Mouse (Mus musculus): Measurements from ENCODE around the gene Dchs2. TPM values are rescaled to one million over a fixed set of nuclear protein-coding genes. Genes with fewer than 3 reads are reported as not detected.
"Not testable (repeated sequence)": the region's sequence is repeated elsewhere in the genome, so short reads cannot be mapped to it uniquely, and the experiment has no call there.

The Dchs2 gene
- 1 to 10 TPM; 3.2 to 3.7 TPM for total RNA-seq (2021)
- long read RNA-seq, experiment 1, partial matches to known transcripts: 0 of 1 reads
- long read RNA-seq, experiment 1, other reads (novel, unspliced or antisense): 1 of 1 reads
- long read RNA-seq, experiment 2: 0 reads

DNA sequence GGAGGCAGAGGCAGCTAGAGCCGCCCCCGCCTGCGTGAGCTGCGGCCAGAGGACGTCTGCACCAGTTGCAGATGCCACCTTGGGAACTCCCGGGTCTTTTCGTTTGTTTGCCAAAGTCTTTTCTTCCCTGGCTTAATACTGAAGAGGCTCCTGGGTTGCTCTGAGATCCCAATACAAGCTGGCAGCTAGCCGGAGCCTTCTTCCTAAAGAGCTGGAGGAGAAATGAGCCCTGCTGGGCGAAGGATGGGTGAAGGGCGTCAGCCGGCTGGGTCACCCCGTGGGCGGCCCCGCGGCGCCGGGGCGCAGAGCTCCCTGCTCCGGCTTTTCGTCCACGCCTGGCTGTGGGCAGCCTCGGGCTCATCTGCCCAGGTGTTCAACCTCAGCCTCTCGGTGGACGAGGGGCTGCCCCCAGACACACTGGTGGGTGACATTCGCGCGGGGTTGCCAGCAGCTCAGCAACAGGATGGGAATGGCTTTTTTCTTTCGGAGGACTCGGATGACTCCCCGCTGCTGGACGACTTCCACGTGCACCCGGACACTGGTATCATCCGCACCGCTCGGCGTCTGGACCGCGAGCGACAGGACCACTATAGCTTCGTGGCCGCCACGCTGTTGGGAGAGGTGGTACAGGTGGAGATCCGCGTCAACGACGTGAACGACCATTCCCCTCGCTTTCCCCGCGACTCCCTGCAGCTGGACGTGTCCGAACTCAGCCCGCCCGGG, at the start of gene Dchs2:
Gene Dchs2 (plus strand): TSS at position 223 of the 723 bp plus-strand sequence.
- no peak within 1 kb of the TSS for H3K27ac ChIP-seq
- TF ChIP-seq CTCF (conservative IDR thresholded peaks at IDR 0.05): no peak
- no peak for DNase-seq (ENCODE audit: low spot score in 2 of 2)
- peak within 1 kb of the TSS; percentile 60 for H3K4me3 ChIP-seq

DNA sequence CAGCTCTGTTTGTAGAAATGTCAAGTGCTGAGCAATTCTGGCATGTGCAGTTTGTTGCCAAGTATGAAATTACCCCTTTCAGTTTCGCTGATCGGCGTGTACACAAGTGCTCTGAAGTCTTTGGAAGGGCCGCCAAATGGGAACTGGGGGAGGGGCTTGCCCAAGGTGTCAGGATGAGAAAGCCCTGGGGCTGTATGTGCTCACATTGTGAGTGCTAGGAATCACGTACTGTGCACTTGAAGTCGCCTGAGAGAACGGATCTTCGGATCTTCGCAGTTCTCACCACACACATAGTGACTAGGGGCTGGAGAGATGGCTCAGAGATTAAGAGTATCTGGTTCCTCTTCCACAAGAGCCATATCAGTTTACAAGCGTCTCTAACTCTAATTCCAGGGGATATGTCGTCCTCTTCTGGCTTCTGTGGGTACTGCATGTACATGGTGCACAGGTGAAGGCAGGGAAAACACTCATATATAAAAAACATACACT, 47.1 kb upstream of the Dchs2 start:
- peak; percentile 20 to 65 for DNase-seq (ENCODE audit: low spot score in 2 of 2)
- peak; percentile 99 for TF ChIP-seq CTCF (conservative IDR thresholded peaks at IDR 0.05)
- peak overlapping the region; percentile 21 for H3K4me3 ChIP-seq
- no peak overlapping the region for H3K27ac ChIP-seq

DNA sequence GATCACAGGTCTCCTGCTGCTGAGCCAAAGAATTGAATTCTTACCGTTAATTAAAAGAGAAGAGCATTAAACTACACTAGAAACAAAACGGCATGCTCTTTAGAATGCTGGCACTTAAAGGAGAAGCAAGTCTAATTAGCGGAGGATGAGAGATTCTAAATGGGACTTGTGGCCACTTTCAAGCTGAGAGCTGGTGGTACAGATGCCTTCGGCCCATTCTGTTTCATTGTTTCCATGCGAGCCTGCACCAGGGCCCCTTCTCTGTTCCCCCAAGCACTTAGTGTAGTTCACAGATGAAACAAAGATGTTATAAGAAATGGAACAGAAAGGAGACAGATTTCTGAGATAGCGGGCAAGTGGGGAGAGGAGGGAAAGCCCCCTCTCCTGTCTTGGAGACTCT, 30.2 kb upstream of the Dchs2 start:
- DNase-seq (ENCODE audit: low spot score in 2 of 2): no peak
- no peak for TF ChIP-seq CTCF (conservative IDR thresholded peaks at IDR 0.05)
- Histone ChIP-seq H3K4me3 (no peak overlapping the region), H3K27ac (no peak overlapping the region)

DNA sequence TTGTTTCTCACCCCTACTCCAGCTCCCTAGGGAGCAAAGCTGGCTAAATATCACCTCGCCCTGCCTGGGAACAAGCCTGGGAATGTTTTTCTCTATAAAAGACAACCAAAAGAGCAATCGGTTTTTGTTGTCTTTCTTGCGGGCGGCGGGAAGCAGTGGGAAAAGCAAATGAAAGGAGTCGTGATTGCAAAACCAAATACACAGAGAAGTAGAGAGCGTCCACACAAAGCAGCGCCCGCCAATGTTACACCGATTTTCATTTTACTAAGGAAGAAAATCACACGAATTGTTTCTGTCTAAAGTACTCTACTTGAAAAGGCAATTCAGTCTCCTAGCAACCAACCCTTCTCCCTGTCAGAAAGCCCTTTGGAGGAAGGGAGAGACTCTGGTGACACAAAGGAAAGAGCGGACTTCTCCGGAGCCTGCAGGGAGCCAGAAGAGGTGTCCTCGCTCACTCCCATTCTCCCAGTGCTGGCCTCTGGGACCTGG, 29.2 kb upstream of the Dchs2 start:
- peak; percentile 20 to 39 for DNase-seq (ENCODE audit: low spot score in 2 of 2)
- peak overlapping the region; percentile 50 for H3K4me3 ChIP-seq
- H3K27ac ChIP-seq: 0 out of 2 replicates have a peak overlapping the region, but pooled peaks have one; percentile 43
- no peak for TF ChIP-seq CTCF (conservative IDR thresholded peaks at IDR 0.05)

DNA sequence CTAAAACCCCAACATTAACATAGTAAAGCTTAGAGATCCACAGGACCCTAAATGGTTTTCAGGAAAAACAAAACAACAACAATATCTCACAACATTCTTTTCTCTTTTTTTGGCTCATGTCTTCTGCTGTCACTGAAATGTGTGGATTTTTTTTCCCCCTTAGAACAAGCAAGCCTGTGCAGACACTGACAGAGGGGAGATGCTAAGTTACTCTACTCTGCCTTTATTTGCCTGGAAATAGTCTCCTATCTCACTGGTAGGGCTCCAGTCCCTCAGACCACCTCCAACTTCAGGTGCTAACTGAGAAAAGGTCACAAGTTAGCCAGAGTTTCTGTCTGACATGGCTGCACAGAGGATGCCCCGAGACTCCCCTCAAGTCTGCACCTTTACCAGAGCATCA, 28.6 kb upstream of the Dchs2 start:
- DNase-seq (ENCODE audit: low spot score in 2 of 2): no peak
- Histone ChIP-seq H3K27ac (no peak overlapping the region), H3K4me3 (peak overlapping the region; percentile 50)
- TF ChIP-seq CTCF (conservative IDR thresholded peaks at IDR 0.05): no peak

DNA sequence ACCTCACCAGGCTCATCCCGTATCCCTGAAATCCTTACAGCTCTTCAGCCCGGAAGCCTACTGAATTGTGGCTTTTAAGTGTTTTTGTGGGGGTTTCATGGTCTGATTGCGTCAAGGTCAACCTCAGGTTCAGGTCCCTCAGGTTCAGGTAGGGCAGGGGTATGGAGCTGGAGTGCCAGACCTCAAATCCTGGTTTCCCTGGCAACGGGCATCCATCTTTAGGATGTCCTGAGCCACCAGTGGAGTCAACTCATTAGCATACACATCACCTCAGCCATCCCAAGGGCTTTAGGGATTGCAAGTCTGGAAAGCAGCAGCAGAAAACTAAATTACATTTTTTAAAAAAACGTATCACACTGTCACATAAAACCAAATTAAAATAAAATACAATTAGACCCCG, 28.1 kb upstream of the Dchs2 start:
- DNase-seq (ENCODE audit: low spot score in 2 of 2): no peak
- no peak for TF ChIP-seq CTCF (conservative IDR thresholded peaks at IDR 0.05)
- Histone ChIP-seq H3K4me3 (no peak overlapping the region), H3K27ac (no peak overlapping the region)

DNA sequence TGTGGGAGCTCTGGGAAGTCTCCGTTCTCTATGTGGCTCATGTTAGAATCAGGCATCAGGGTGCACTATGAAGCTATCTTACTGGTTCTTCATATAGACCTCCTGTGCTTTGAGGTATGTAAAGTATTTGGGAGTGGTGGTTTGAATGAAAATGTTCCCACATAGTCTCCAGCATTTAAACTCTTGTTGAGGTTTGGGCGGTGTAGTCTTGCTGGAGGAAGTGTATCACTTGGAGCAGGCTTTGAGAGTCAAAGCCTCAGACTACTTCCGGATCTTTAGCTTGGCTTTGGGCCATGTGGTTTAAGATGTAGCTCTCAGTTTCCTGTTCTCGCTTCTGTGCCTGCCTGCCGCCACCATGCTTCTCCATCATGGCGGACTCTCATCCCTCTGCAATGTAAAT, 25.5 kb upstream of the Dchs2 start:
- DNase-seq (ENCODE audit: low spot score in 2 of 2): no peak
- Histone ChIP-seq H3K27ac (no peak overlapping the region), H3K4me3 (no peak overlapping the region)
- TF ChIP-seq CTCF (conservative IDR thresholded peaks at IDR 0.05): no peak

DNA sequence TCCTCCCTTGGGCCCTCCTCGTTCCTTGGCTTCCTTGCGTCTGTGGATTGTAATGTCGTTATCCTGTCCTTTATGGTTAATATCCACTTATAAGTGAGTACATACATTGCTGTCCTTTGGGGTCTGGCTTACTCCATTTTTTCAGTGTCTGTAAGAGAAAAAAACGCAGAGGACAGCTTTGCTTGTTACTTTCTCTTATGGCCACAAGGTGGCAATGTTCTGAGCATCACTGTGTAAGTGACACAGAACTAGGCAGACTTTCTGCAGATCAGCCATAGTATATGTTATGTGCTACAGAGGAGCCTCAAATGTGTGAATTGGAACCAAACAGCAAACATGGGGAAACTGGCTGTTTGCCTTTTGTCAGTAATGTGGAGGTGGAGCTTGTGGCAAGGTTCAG, 17.6 kb upstream of the Dchs2 start:
- TF ChIP-seq CTCF (conservative IDR thresholded peaks at IDR 0.05): peak; percentile 92
- Histone ChIP-seq H3K27ac (no peak overlapping the region), H3K4me3 (no peak overlapping the region)
- DNase-seq (ENCODE audit: low spot score in 2 of 2): peak in 1 of 2 experiments; percentile 31

DNA sequence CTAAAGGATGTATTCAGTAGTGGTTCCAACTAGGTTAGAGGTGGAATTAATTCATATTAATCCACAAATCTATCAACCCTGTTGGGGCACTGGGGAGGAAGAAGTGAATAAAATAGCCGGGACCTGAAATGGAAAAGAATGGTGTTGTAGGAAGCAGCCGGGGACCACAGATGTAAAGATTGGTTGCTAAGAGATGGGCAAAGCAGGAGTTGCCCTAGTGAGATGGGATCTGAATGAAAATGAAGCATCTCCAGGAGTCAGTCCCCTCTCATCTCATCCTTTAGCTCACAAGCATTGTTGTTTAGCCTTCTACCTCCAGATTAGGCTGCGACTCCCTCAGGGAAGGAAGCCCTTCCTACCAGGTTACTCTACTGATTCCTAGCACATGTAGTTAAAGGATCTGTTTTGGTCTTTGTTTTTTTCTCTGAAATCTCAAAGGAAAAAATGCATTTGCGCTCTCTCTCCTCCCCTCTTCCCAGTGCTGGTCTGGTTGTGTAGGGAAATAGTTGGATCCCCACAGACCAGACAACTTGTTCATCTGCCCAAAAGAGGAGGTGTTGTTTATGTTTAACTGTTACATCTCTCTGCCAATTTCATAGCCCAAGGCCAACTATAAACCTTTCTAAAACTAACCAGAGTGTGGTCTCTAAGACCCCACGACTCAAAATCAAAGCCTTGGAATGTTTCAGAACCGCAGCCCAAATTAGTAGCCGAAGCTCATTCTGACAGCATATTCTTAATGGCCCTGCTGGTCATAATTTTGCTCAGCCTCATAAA, 16.1 kb upstream of the Dchs2 start:
- H3K27ac ChIP-seq: no peak overlapping the region
- TF ChIP-seq CTCF (conservative IDR thresholded peaks at IDR 0.05): no peak
- no peak overlapping the region for H3K4me3 ChIP-seq
- DNase-seq (ENCODE audit: low spot score in 2 of 2): no peak

DNA sequence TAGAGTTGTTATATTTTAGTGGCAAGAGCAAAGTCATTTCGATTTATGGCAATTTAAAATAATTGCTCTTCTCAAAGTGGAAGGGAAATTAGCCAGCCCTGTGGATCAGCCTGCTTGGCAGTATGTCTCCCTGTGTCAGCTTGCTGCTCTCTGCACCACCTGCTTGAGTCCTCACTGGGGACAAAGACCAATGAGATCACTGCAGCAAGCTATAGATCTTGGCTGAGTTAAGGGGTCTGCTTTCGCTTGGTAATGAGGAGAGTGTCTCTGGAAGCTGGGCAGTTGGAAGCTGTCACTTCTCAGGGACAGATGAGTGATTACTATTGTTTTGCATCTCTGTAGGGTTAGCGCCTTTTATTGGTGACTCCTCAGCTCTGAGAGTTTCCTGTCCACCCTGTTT, 14.9 kb upstream of the Dchs2 start:
- H3K4me3 ChIP-seq: no peak overlapping the region
- no peak for TF ChIP-seq CTCF (conservative IDR thresholded peaks at IDR 0.05)
- no peak overlapping the region for H3K27ac ChIP-seq
- DNase-seq (ENCODE audit: low spot score in 2 of 2): no peak

DNA sequence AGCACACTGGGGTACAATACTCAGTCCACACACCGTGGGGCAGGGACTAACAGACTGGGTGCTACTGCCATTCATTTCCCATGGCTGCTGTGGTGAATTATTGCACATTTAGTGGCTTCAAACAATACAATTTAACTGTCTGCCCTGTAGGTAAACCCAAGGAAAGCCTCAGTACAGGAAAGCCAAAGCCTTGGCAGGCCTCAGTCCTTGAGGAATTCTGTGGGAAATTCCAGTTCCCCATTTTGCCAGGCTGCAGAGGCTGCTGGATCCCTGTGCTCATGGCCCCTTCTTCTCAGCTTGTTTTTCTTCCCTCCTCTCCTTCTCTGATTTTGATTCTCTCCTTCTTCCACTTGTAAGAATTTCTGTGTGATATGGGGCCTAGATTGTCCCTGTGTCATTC, 12.8 kb upstream of the Dchs2 start:
- TF ChIP-seq CTCF (conservative IDR thresholded peaks at IDR 0.05): no peak
- Histone ChIP-seq H3K4me3 (no peak overlapping the region), H3K27ac (no peak overlapping the region)
- DNase-seq (ENCODE audit: low spot score in 2 of 2): no peak

DNA sequence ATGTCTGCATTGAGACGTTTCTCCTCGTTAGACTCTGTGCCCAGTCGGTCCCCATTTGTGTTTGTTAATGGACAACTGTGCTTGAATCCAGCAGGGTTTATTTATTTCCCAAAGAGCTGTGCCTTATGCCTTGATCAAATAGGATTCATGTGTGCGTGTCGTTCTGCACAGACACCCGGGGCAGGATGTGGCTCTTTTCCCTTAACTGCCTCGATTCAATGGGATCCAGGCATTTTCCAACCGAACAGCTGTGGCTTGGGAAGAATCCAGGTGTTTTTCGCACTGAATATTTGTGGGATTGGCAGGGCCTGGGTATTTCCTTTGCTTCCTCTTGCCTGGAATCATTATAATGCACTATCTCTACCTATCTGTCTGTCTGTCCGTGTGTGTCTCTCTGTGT, 10.2 kb upstream of the Dchs2 start:
- no peak for DNase-seq (ENCODE audit: low spot score in 2 of 2)
- no peak overlapping the region for H3K27ac ChIP-seq
- no peak overlapping the region for H3K4me3 ChIP-seq
- no peak for TF ChIP-seq CTCF (conservative IDR thresholded peaks at IDR 0.05)

DNA sequence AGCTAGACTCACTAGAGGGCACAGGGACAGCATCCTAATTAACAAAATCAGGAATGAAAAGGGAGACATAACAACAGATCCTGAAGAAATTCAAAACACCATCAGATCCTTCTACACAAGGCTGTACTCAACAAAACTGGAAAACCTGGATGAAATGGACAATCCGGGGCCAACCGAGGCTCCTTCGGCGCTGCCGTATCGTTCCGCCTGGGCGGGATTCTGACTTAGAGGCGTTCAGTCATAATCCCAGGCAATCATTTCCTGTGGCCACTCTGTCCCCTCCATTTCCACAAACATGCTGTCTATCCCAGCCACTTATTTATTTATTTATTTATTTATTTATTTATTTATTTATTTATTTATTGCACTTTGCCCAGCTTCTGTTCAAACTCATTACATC, 3.8 kb upstream of the Dchs2 start:
- not testable (repeated sequence) for DNase-seq (ENCODE audit: low spot score in 2 of 2); H3K27ac ChIP-seq; H3K4me3 ChIP-seq

Measured in layer of hippocampus, adult 2 months (tissue).